Mouse (Mus musculus) embryonic stem cell, embryonic (primary cell): ENCODE results near the gene Mdm2.

Source experiments
- CTCF ChIA-PET, 4 experiments: fragments of 300-600 bp in 2 of 4; fragments of 350-600 bp in 2 of 4; sonication (Branson Sonifier 250); formaldehyde crosslinking; loops; one replicate each; lab custom pipeline; 2022; ENCODE audit warnings: inconsistent platforms in 2 of 4; lab: Charles Lee
- POLR2A ChIA-PET, 4 experiments: fragments of 300-600 bp in 2 of 4; fragments of 350-600 bp in 2 of 4; sonication (Branson Sonifier 250); formaldehyde crosslinking; loops; one replicate each; lab custom pipeline; 2022; ENCODE audit warnings: antibody characterized with exemption in 4 of 4, inconsistent platforms in 1 of 4; lab: Charles Lee

Gene Mdm2

GRCm38 (mm10) chr10:117648643-117649042 lies 61.9 kb downstream of the Mdm2 start:
- ChIA-PET CTCF (interaction anchor here in 2 of 4 experiments (0.8 to 1.3 kb wide), 2 partner anchors 11 kb away, joined by 3 read pairs; no protein-coding TSS in a partner anchor), POLR2A (interaction anchor here in 2 of 4 experiments (1.2 to 2.2 kb wide), 6 partner anchors 9 to 36 kb away, joined by 3 to 6 read pairs (median 4); partner anchors contain the start of gene Cpm (in 1 of the 2))

- POLR2A ChIA-PET = interaction anchor here in 2 of 4 experiments (0.8 to 2.2 kb wide), 5 partner anchors 8 to 39 kb away, joined by 3 to 6 read pairs (median 3); partner anchors contain the start of gene Cpm (in 1 of the 2)
- CTCF ChIA-PET = interaction anchor here in 3 of 4 experiments (0.5 to 1.3 kb wide), 3 partner anchors 11 to 114 kb away, joined by 3 to 6 read pairs (median 3); no protein-coding TSS in a partner anchor
Observed at GRCm38 (mm10) chr10:117647964-117648472, 62.5 kb downstream of the Mdm2 start.

GRCm38 (mm10) chr10:117647158-117647505 lies 63.4 kb downstream of the Mdm2 start:
- CTCF ChIA-PET = interaction anchor here in 1 of 4 experiments (0.6 kb wide), 1 partner anchor 104 kb away, joined by 4 read pairs; no protein-coding TSS in a partner anchor
- POLR2A ChIA-PET = interaction anchor here in 2 of 4 experiments (0.6 to 2.2 kb wide), 4 partner anchors 16 to 54 kb away, joined by 3 to 6 read pairs (median 4); partner anchors contain the start of gene Cpm (in 1 of the 2)

GRCm38 (mm10) chr10:117646482-117647157 lies 63.9 kb downstream of the Mdm2 start:
- ChIA-PET POLR2A (interaction anchor here in 1 of 4 experiments (1.5 to 2.2 kb wide), 2 partner anchors 16 to 17 kb away, joined by 4 to 6 read pairs; partner anchors contain the start of gene Cpm), CTCF (no interaction called here)

GRCm38 (mm10) chr10:117645487-117645964 lies 65.0 kb downstream of the Mdm2 start:
- ChIA-PET POLR2A (interaction anchor here in 1 of 4 experiments (0.8 kb wide), 1 partner anchor 11 kb away, joined by 3 read pairs; no protein-coding TSS in a partner anchor), CTCF (no interaction called here)

GRCm38 (mm10) chr10:117644828-117645227 lies 65.7 kb downstream of the Mdm2 start:
- ChIA-PET POLR2A (interaction anchor here in 1 of 4 experiments (0.8 kb wide), 1 partner anchor 11 kb away, joined by 3 read pairs; no protein-coding TSS in a partner anchor), CTCF (no interaction called here)

GRCm38 (mm10) chr10:117644429-117644748 lies 66.2 kb downstream of the Mdm2 start:
- CTCF ChIA-PET = no interaction called here
- POLR2A ChIA-PET = interaction anchor here in 1 of 4 experiments (1.2 to 1.5 kb wide), 2 partner anchors 18 to 32 kb away, joined by 3 to 4 read pairs; no protein-coding TSS in a partner anchor

- CTCF ChIA-PET = interaction anchor here in 1 of 4 experiments (1.2 kb wide), 1 partner anchor 128 kb away, joined by 3 read pairs; no protein-coding TSS in a partner anchor
- POLR2A ChIA-PET = interaction anchor here in 3 of 4 experiments (0.8 to 1.5 kb wide), 5 partner anchors 19 to 69 kb away, joined by 3 to 4 read pairs (median 3); no protein-coding TSS in a partner anchor
Observed at GRCm38 (mm10) chr10:117643711-117644428, 66.7 kb downstream of the Mdm2 start.

- ChIA-PET POLR2A (interaction anchor here in 3 of 4 experiments (0.6 to 1.5 kb wide), 6 partner anchors 19 to 68 kb away, joined by 3 to 4 read pairs (median 3); no protein-coding TSS in a partner anchor), CTCF (interaction anchor here in 1 of 4 experiments (0.6 to 1.2 kb wide), 2 partner anchors 88 to 128 kb away, joined by 3 to 4 read pairs; no protein-coding TSS in a partner anchor)
Observed at GRCm38 (mm10) chr10:117643302-117643701, 67.3 kb downstream of the Mdm2 start.

GRCm38 (mm10) chr10:117642491-117643262 lies 67.9 kb downstream of the Mdm2 start:
- POLR2A ChIA-PET = interaction anchor here in 3 of 4 experiments (0.6 to 1.5 kb wide), 7 partner anchors 20 to 67 kb away, joined by 3 to 4 read pairs (median 3); no protein-coding TSS in a partner anchor
- CTCF ChIA-PET = interaction anchor here in 1 of 4 experiments (0.6 to 1.2 kb wide), 2 partner anchors 88 to 127 kb away, joined by 3 to 4 read pairs; no protein-coding TSS in a partner anchor

GRCm38 (mm10) chr10:117642201-117642450 lies 68.4 kb downstream of the Mdm2 start:
- ChIA-PET POLR2A (interaction anchor here in 2 of 4 experiments (0.7 to 1.5 kb wide), 5 partner anchors 13 to 67 kb away, joined by 3 to 5 read pairs (median 3); partner anchors contain the start of gene Cpm (in 1 of the 2)), CTCF (interaction anchor here in 1 of 4 experiments (0.6 kb wide), 1 partner anchor 490 kb away, joined by 3 read pairs; no protein-coding TSS in a partner anchor)

GRCm38 (mm10) chr10:117641400-117642200 lies 69.0 kb downstream of the Mdm2 start:
- CTCF ChIA-PET = interaction anchor here in 1 of 4 experiments (0.6 kb wide), 1 partner anchor 489 kb away, joined by 3 read pairs; no protein-coding TSS in a partner anchor
- POLR2A ChIA-PET = interaction anchor here in 2 of 4 experiments (0.7 to 1.5 kb wide), 5 partner anchors 12 to 1401 kb away, joined by 3 to 5 read pairs (median 3); partner anchors contain the start of gene Cpm (in 1 of the 2)

GRCm38 (mm10) chr10:117640595-117641078 lies 69.9 kb downstream of the Mdm2 start:
- ChIA-PET POLR2A (interaction anchor here in 3 of 4 experiments (0.6 to 1.9 kb wide), 11 partner anchors 7 to 720 kb away, joined by 3 to 17 read pairs (median 4); partner anchors contain the start of gene Cpm (in 2 of the 3)), CTCF (interaction anchor here in 2 of 4 experiments (0.6 to 1.6 kb wide), 2 partner anchors 11 to 125 kb away, joined by 3 to 6 read pairs; partner anchors contain the start of gene Cpm (in 1 of the 2))

- CTCF ChIA-PET = interaction anchor here (0.6 to 2.2 kb wide), 7 partner anchors 11 to 193 kb away, joined by 3 to 6 read pairs (median 4); partner anchors contain the start of gene Cpm (in 2 of the 4)
Observed at GRCm38 (mm10) chr10:117639899-117640594, 70.5 kb downstream of the Mdm2 start.

GRCm38 (mm10) chr10:117639221-117639599 lies 71.3 kb downstream of the Mdm2 start:
- POLR2A ChIA-PET = interaction anchor here in 3 of 4 experiments (0.6 to 1.9 kb wide), 13 partner anchors 10 to 503 kb away, joined by 3 to 17 read pairs (median 4); partner anchors contain the start of genes Cpm (in 2 of the 3) and Mdm1 (in 1 of the 3)
- CTCF ChIA-PET = interaction anchor here in 3 of 4 experiments (0.6 to 2.2 kb wide), 4 partner anchors 10 to 193 kb away, joined by 4 to 6 read pairs (median 5); partner anchors contain the start of gene Cpm (in 2 of the 3)

More at GRCm38 (mm10) chr10:117639899-117640594, 70.5 kb downstream of the Mdm2 start:
- POLR2A ChIA-PET = interaction anchor here (0.6 to 1.9 kb wide), 20 partner anchors 8 to 720 kb away, joined by 3 to 17 read pairs (median 4); partner anchors contain the start of genes Cpm (in 2 of the 4) and Mdm1 (in 1 of the 4)
